Mouse (Mus musculus) layer of hippocampus, adult 9-11 months (tissue): ENCODE results near the gene Hddc2.
"Not testable (repeated sequence)": the region's sequence is repeated elsewhere in the genome, so short reads cannot be mapped to it uniquely, and the experiment has no call there.

ENCODE experiments used
- DNase-seq: peaks from one replicate; pipeline ENCODE4 v3.0.0; 2022

The Hddc2 gene

GRCm38 (mm10) chr10:31354886-31355461 lies 41.8 kb downstream of the Hddc2 start:
- DNase-seq: no peak

GRCm38 (mm10) chr10:31359749-31360148 lies 46.6 kb downstream of the Hddc2 start:
- no peak for DNase-seq

GRCm38 (mm10) chr10:31370200-31370599 lies 57.0 kb downstream of the Hddc2 start:
- not testable (repeated sequence) for DNase-seq
